Mouse (Mus musculus) hindbrain, embryonic 16.5 days (tissue): ENCODE data around the gene Pnmal1. TPM values are rescaled to one million over a fixed set of nuclear protein-coding genes. Genes with fewer than 3 reads are reported as not detected.
A peak's percentile ranks its signal among the peaks of the same experiment; 100 is the strongest.

Experiments
- ATAC-seq: fragments of 200-750 bp; cut with Nextera tagmentation; 2 replicates; pipeline ENCODE4 v1.8.0; 2017; ENCODE audit warnings: moderate TSS enrichment, moderate library complexity
- H3K27ac ChIP-seq: fragments of 300-500 bp; sonication (generic); 2 replicates; pipeline ENCODE4 v1.5.1; 2014; ENCODE audit warnings: low read depth, mild to moderate bottlenecking, control low read depth, low read length, moderate library complexity
- H3K27me3 ChIP-seq: fragments of 300-500 bp; sonication (generic); replicated peaks from 2 replicates; pipeline ENCODE4 v1.6.1; 2014; ENCODE audit warnings: low read length; ENCODE audit not compliant: control insufficient read depth, insufficient read depth
- H3K36me3 ChIP-seq: fragments of 300-500 bp; sonication (generic); 2 replicates; pipeline ENCODE4 v1.6.1; 2014; ENCODE audit warnings: mild to moderate bottlenecking, low read length, moderate library complexity, mixed read lengths; ENCODE audit not compliant: control insufficient read depth, insufficient read depth
- H3K4me1 ChIP-seq: fragments of 300-500 bp; sonication (generic); 2 replicates; pipeline ENCODE4 v1.6.1; 2014; ENCODE audit warnings: low read depth, low read length; ENCODE audit not compliant: control insufficient read depth, insufficient read depth
- H3K4me2 ChIP-seq: fragments of 300-500 bp; sonication (generic); 2 replicates; pipeline ENCODE4 v1.6.1; 2014; ENCODE audit warnings: mild to moderate bottlenecking, low read length, control low read depth, moderate library complexity
- H3K4me3 ChIP-seq: fragments of 300-500 bp; sonication (generic); 2 replicates; pipeline ENCODE4 v1.5.1; 2014; ENCODE audit warnings: mild to moderate bottlenecking, low read length, control low read depth, moderate library complexity
- H3K9ac ChIP-seq: fragments of 300-500 bp; sonication (generic); 2 replicates; pipeline ENCODE4 v1.6.1; 2014; ENCODE audit warnings: low read depth, mild to moderate bottlenecking, control low read depth, low read length, moderate library complexity
- H3K9me3 ChIP-seq: fragments of 300-500 bp; sonication (generic); 2 replicates; pipeline ENCODE4 v1.6.1; 2014; ENCODE audit warnings: mild to moderate bottlenecking, low read length, moderate library complexity; ENCODE audit not compliant: control insufficient read depth
- WGBS: fragments of 180-500 bp; shearing (Covaris S2); extraction: QIAGEN DNeasy Blood & Tissue Kit; methylation state at CpG from one replicate; pipeline ENCODE4 v1.1.7; 2014; 5-methylcytosine and 5-hydroxymethylcytosine counted together
- polyA plus RNA-seq: library from polyadenylated mRNA; unstranded; fragments of >200 nt; fragmentation: Nextera tagmentation; extraction: Ambion mirVana; gene quantifications from 2 replicates; pipeline ENCODE4 v1.2.1, GENCODE M21; 2015

The Pnmal1 gene
- polyA plus RNA-seq, 1 experiment from 2014 or later: 57.4 TPM

GRCm38 (mm10) chr7:16990006-16990744 is 30.7 kb downstream of the Pnmal1 start:
- peak overlapping the region; percentile 59 for H3K27ac ChIP-seq
- H3K4me1 ChIP-seq: peaks cover 30% of the 10 kb centered on the region
- WGBS: 26% methylated on average over 13 of the region's 15 CpGs
- H3K9ac ChIP-seq: peak overlapping the region; percentile 33; the same call in 1 of the 2 replicates
- H3K9me3 ChIP-seq: no peaks in the 10 kb centered on the region
- H3K4me3 ChIP-seq: no peak overlapping the region
- ATAC-seq: no peak
- no peaks in the 10 kb centered on the region for H3K27me3 ChIP-seq
- H3K36me3 ChIP-seq: no peaks in the 10 kb centered on the region
- no peak overlapping the region for H3K4me2 ChIP-seq

GRCm38 (mm10) chr7:16991681-16992450 is 32.4 kb downstream of the Pnmal1 start:
- H3K9me3 ChIP-seq: no peaks in the 10 kb centered on the region
- H3K4me3 ChIP-seq: no peak overlapping the region
- H3K4me1 ChIP-seq: peaks cover 27% of the 10 kb centered on the region
- WGBS: 49% methylated on average over 18 of the region's 18 CpGs
- H3K9ac ChIP-seq: no peak overlapping the region
- no peaks in the 10 kb centered on the region for H3K36me3 ChIP-seq
- no peaks in the 10 kb centered on the region for H3K27me3 ChIP-seq
- no peak overlapping the region for H3K4me2 ChIP-seq
- H3K27ac ChIP-seq: peak overlapping the region; percentile 63
- ATAC-seq: peak; percentile 56

GRCm38 (mm10) chr7:16992451-16992807 is 33.0 kb downstream of the Pnmal1 start, which contains the start of gene Ccdc8:
Ccdc8 (plus strand) TSS chr7:16992708.
- H3K9me3 ChIP-seq: no peaks in the 10 kb centered on the region
- 97% methylated on average over 5 of the region's 5 CpGs for WGBS
- H3K4me3 ChIP-seq: peak within 1 kb of the TSS; percentile 39
- H3K36me3 ChIP-seq: no peaks in the 10 kb centered on the region
- peak within 1 kb of the TSS; percentile 71 for H3K27ac ChIP-seq
- no peaks in the 10 kb centered on the region for H3K27me3 ChIP-seq
- ATAC-seq: no peak
- H3K4me2 ChIP-seq: peak within 1 kb of the TSS; percentile 55
- no peak within 1 kb of the TSS for H3K9ac ChIP-seq
- peaks cover 24% of the 10 kb centered on the region for H3K4me1 ChIP-seq

GRCm38 (mm10) chr7:16993651-16994399 is 34.3 kb downstream of the Pnmal1 start:
- Histone ChIP-seq H3K27ac (peak overlapping the region; percentile 71), H3K4me1 (peaks cover 14% of the 10 kb centered on the region), H3K9me3 (no peaks in the 10 kb centered on the region), H3K4me3 (peak overlapping the region; percentile 39), H3K36me3 (no peaks in the 10 kb centered on the region), H3K4me2 (peak overlapping the region; percentile 55), H3K9ac (peak overlapping the region; percentile 62), H3K27me3 (no peaks in the 10 kb centered on the region)
- ATAC-seq: peak; percentile 77
- 6% methylated on average over 27 of the region's 27 CpGs for WGBS

GRCm38 (mm10) chr7:16994400-16994799 is 34.9 kb downstream of the Pnmal1 start:
- peak overlapping the region; percentile 71 for H3K27ac ChIP-seq
- WGBS: 18% methylated on average over 20 of the region's 20 CpGs
- no peaks in the 10 kb centered on the region for H3K27me3 ChIP-seq
- peak overlapping the region; percentile 39 for H3K4me3 ChIP-seq
- peak overlapping the region; percentile 62 for H3K9ac ChIP-seq
- no peak for ATAC-seq
- H3K36me3 ChIP-seq: no peaks in the 10 kb centered on the region
- no peaks in the 10 kb centered on the region for H3K9me3 ChIP-seq
- peaks cover 14% of the 10 kb centered on the region for H3K4me1 ChIP-seq
- peak overlapping the region; percentile 55 for H3K4me2 ChIP-seq

GRCm38 (mm10) chr7:16995345-16995744 is 35.9 kb downstream of the Pnmal1 start:
- WGBS: 62% methylated on average over 4 of the region's 4 CpGs
- Histone ChIP-seq H3K9ac (peak overlapping the region; percentile 62; the same call in 1 of the 2 replicates), H3K4me2 (peak overlapping the region; percentile 55)

GRCm38 (mm10) chr7:16999233-16999632 is 39.8 kb downstream of the Pnmal1 start:
- Histone ChIP-seq H3K36me3 (peaks cover under 1% of the 10 kb centered on the region; the same call in 1 of the 2 replicates), H3K27ac (no peak overlapping the region), H3K4me3 (no peak overlapping the region), H3K9me3 (no peaks in the 10 kb centered on the region), H3K27me3 (no peaks in the 10 kb centered on the region), H3K9ac (no peak overlapping the region), H3K4me2 (no peak overlapping the region), H3K4me1 (peaks cover 6% of the 10 kb centered on the region)
- ATAC-seq: peak; percentile 6; the same call in 1 of the 2 replicates
- 77% methylated on average over 4 of the region's 4 CpGs for WGBS

More at GRCm38 (mm10) chr7:16995345-16995744, 35.9 kb downstream of the Pnmal1 start:
- Histone ChIP-seq H3K36me3 (no peaks in the 10 kb centered on the region), H3K4me1 (peaks cover 13% of the 10 kb centered on the region), H3K4me3 (peak overlapping the region; percentile 39; the same call in 1 of the 2 replicates), H3K9me3 (no peaks in the 10 kb centered on the region), H3K27me3 (no peaks in the 10 kb centered on the region), H3K27ac (no peak overlapping the region)
- ATAC-seq: no peak

GRCm38 (mm10) chr7:16999650-17000049 is 40.2 kb downstream of the Pnmal1 start:
- ATAC-seq: peak; percentile 9; the same call in 1 of the 2 replicates
- H3K4me2 ChIP-seq: no peak overlapping the region
- no peak overlapping the region for H3K9ac ChIP-seq
- no peaks in the 10 kb centered on the region for H3K27me3 ChIP-seq
- H3K4me3 ChIP-seq: no peak overlapping the region
- H3K27ac ChIP-seq: no peak overlapping the region
- 17% methylated on average over 4 of the region's 4 CpGs for WGBS
- no peaks in the 10 kb centered on the region for H3K9me3 ChIP-seq
- H3K4me1 ChIP-seq: peaks cover 3% of the 10 kb centered on the region
- H3K36me3 ChIP-seq: peaks cover 4% of the 10 kb centered on the region; the same call in 1 of the 2 replicates
